Mouse (Mus musculus): Measurements from ENCODE around the gene BC028528.
A peak's percentile ranks its signal among the peaks of the same experiment; 100 is the strongest.
"Not testable (repeated sequence)": the region's sequence is repeated elsewhere in the genome, so short reads cannot be mapped to it uniquely, and the experiment has no call there.

Gene BC028528

GRCm38 (mm10) chr3:95905146-95905939, 13.5 kb upstream of the BC028528 start:
- DNase-seq (ENCODE audit: low read depth, low spot score): no peak

GRCm38 (mm10) chr3:95904568-95904967, 12.8 kb upstream of the BC028528 start, which contains the start of gene Car14:
Gene Car14 (minus strand): TSS chr3:95904691.
- DNase-seq (ENCODE audit: low read depth, low spot score): no peak

- no peak for DNase-seq (ENCODE audit: low read depth, low spot score)
Observed at GRCm38 (mm10) chr3:95903753-95904502, 12.1 kb upstream of the BC028528 start.

GRCm38 (mm10) chr3:95902643-95903042, 10.8 kb upstream of the BC028528 start:
- no peak for DNase-seq (ENCODE audit: low read depth, low spot score)

- no peak for DNase-seq (ENCODE audit: low read depth, low spot score)
Observed at GRCm38 (mm10) chr3:95902373-95902625, 10.5 kb upstream of the BC028528 start.

- no peak for DNase-seq (ENCODE audit: low read depth, low spot score)
Observed at GRCm38 (mm10) chr3:95901616-95902372, 10.0 kb upstream of the BC028528 start.

- no peak for DNase-seq (ENCODE audit: low read depth, low spot score)
Observed at GRCm38 (mm10) chr3:95899800-95900524, 8.2 kb upstream of the BC028528 start.

- not testable (repeated sequence) for DNase-seq (ENCODE audit: low read depth, low spot score)
Observed at GRCm38 (mm10) chr3:95895501-95895900, 3.7 kb upstream of the BC028528 start.

GRCm38 (mm10) chr3:95894317-95895160, 2.7 kb upstream of the BC028528 start:
- DNase-seq (ENCODE audit: low read depth, low spot score): no peak

- DNase-seq (ENCODE audit: low read depth, low spot score): peak; percentile 91
Observed at GRCm38 (mm10) chr3:95893606-95894316, 2.0 kb upstream of the BC028528 start, which contains the start of gene Aph1a. Gene Aph1a (plus strand): TSS chr3:95893969.

- DNase-seq (ENCODE audit: low read depth, low spot score): no peak
Observed at GRCm38 (mm10) chr3:95893126-95893525, 1.3 kb upstream of the BC028528 start.

GRCm38 (mm10) chr3:95892066-95893052, 554 bp upstream of the BC028528 start:
- DNase-seq (ENCODE audit: low read depth, low spot score): no peak

GRCm38 (mm10) chr3:95889664-95890063, 2.1 kb downstream of the BC028528 start:
- DNase-seq (ENCODE audit: low read depth, low spot score): no peak

GRCm38 (mm10) chr3:95887596-95887995, 4.2 kb downstream of the BC028528 start:
- DNase-seq (ENCODE audit: low read depth, low spot score): no peak

- no peak for DNase-seq (ENCODE audit: low read depth, low spot score)
Observed at GRCm38 (mm10) chr3:95884400-95884799, 7.4 kb downstream of the BC028528 start.

- DNase-seq (ENCODE audit: low read depth, low spot score): no peak
Observed at GRCm38 (mm10) chr3:95882816-95883425, 8.9 kb downstream of the BC028528 start.

- DNase-seq (ENCODE audit: low read depth, low spot score): peak; percentile 92
Observed at GRCm38 (mm10) chr3:95881979-95882815, 9.6 kb downstream of the BC028528 start, which contains the start of gene Ciart. Gene Ciart (minus strand): TSS chr3:95882251.

Data from embryo, embryonic 11.5 days (tissue).